Mouse (Mus musculus) midbrain, embryonic 13.5 days (tissue): ENCODE measurements around the gene Mtfmt. TPM values are rescaled to one million over a fixed set of nuclear protein-coding genes. Genes with fewer than 3 reads are reported as not detected.
A peak's percentile ranks its signal among the peaks of the same experiment; 100 is the strongest.

ENCODE experiments used
- ATAC-seq: fragments of 200-750 bp; cut with Nextera tagmentation; 2 replicates; pipeline ENCODE4 v1.8.0; 2017; ENCODE audit warnings: mild to moderate bottlenecking, moderate TSS enrichment, moderate library complexity
- H3K27ac ChIP-seq: fragments of 300-500 bp; sonication (generic); 2 replicates; pipeline ENCODE4 v1.5.1; 2015; ENCODE audit warnings: inconsistent platforms, mild to moderate bottlenecking, moderate library complexity
- H3K27me3 ChIP-seq: fragments of 300-500 bp; sonication (generic); 2 replicates; pipeline ENCODE4 v1.6.1; 2015; ENCODE audit warnings: mild to moderate bottlenecking, inconsistent platforms
- H3K36me3 ChIP-seq: fragments of 300-500 bp; sonication (generic); 2 replicates; pipeline ENCODE4 v1.6.1; 2015; ENCODE audit warnings: mild to moderate bottlenecking, inconsistent platforms
- H3K4me1 ChIP-seq: fragments of 300-500 bp; sonication (generic); replicated peaks from 2 replicates; pipeline ENCODE4 v1.6.1; 2015; ENCODE audit warnings: inconsistent platforms
- H3K4me2 ChIP-seq: fragments of 300-500 bp; sonication (generic); replicated peaks from 2 replicates; pipeline ENCODE4 v1.6.1; 2015; ENCODE audit warnings: moderate library complexity, mild to moderate bottlenecking, inconsistent platforms
- H3K4me3 ChIP-seq: fragments of 300-500 bp; sonication (generic); replicated peaks from 2 replicates; pipeline ENCODE4 v1.5.1; 2015; ENCODE audit warnings: mild to moderate bottlenecking, inconsistent platforms
- H3K9ac ChIP-seq: fragments of 300-500 bp; sonication (generic); replicated peaks from 2 replicates; pipeline ENCODE4 v1.6.1; 2015; ENCODE audit warnings: mild to moderate bottlenecking, inconsistent platforms
- H3K9me3 ChIP-seq: fragments of 300-500 bp; sonication (generic); 2 replicates; pipeline ENCODE4 v1.6.1; 2016; ENCODE audit warnings: mild to moderate bottlenecking, inconsistent platforms
- WGBS: fragments of 180-500 bp; shearing (Covaris S2); methylation state at CpG from one replicate; pipeline ENCODE4 v1.1.7; 2015; 5-methylcytosine and 5-hydroxymethylcytosine counted together
- polyA plus RNA-seq: library from polyadenylated mRNA; unstranded; fragments of >200 nt; fragmentation: Nextera tagmentation; extraction: Ambion mirVana; gene quantifications from 2 replicates; pipeline ENCODE4 v1.2.1, GENCODE M21; 2015

Gene Mtfmt
- polyA plus RNA-seq, 1 experiment from 2014 or later: 24.6 TPM

DNA sequence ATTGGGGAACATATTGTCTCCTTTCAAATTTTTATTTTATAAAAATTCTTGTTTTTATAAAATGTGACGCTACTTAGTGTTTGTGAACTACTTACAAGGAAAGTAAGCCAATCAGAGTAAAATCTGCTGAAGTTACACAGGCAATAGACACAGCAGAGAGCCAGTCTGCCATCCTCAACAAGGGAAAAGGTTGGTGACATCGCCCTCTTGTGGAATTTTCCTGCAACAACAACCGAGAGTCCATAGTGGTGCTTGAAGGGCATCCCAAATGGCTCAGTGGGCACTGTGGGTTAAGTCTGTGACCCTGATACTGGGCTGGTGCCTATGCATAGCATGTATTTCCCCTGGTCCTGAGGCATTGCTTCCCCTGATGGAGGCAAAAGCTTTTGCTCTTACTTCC lies 3.3 kb upstream of the Mtfmt start:
- Histone ChIP-seq H3K9ac (no peak overlapping the region), H3K36me3 (no peaks in the 10 kb centered on the region), H3K4me1 (peaks cover 10% of the 10 kb centered on the region), H3K9me3 (no peaks in the 10 kb centered on the region), H3K4me3 (no peak overlapping the region), H3K27me3 (no peaks in the 10 kb centered on the region), H3K4me2 (no peak overlapping the region), H3K27ac (no peak overlapping the region)
- 3% methylated on average over 3 of the region's 3 CpGs for WGBS
- ATAC-seq: no peak

DNA sequence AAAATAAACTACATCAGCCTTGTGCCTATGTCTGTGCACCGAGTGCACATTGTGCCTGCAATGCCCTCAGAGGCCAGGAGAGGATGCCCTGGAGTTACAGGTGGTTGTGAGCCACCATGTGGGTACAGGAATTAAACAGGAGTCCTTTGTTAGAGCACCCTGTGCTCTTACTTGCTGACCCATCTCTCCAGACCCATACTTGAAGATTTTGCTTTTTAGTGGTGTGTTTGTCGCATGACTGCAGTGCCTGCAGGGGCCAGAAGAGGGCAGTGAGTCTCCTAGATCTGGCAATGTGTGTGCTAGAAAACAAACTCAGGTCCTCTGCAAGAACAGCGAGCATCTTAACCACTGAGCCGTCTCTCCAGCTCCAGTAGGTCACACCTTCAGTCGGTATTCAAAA lies 1.4 kb upstream of the Mtfmt start:
- Histone ChIP-seq H3K27ac (no peak overlapping the region), H3K4me2 (no peak overlapping the region), H3K36me3 (peaks cover 4% of the 10 kb centered on the region; the same call in 1 of the 2 replicates), H3K27me3 (no peaks in the 10 kb centered on the region), H3K9me3 (no peaks in the 10 kb centered on the region), H3K4me3 (no peak overlapping the region), H3K9ac (no peak overlapping the region), H3K4me1 (peaks cover 10% of the 10 kb centered on the region)
- WGBS: 65% methylated on average over 5 of the region's 5 CpGs
- no peak for ATAC-seq

DNA sequence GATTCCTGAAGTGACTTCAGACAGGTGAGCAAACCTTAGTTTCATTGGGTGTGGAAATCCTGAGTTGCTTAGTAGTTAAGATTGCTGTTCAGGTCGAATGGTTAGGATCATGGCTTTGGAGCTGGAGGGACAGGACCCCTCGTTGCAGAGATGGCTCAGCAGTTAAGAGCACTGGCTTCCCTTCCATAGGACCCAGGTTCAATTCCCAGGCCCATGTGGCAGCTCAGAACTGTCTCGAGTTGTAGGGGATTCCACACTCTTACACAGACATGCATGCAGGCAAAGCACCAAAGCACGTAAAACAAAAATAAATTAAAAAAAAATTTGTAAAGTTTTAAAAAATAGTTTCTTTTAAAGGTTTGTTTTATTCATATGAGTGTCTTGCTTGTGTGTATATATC lies 371 bp upstream of the Mtfmt start:
- Histone ChIP-seq H3K9ac (no peak overlapping the region), H3K4me2 (no peak overlapping the region), H3K9me3 (no peaks in the 10 kb centered on the region), H3K4me3 (no peak overlapping the region), H3K27me3 (no peaks in the 10 kb centered on the region), H3K36me3 (peaks cover 10% of the 10 kb centered on the region), H3K4me1 (peaks cover 10% of the 10 kb centered on the region), H3K27ac (no peak overlapping the region)
- ATAC-seq: peak; percentile 43; the same call in 1 of the 2 replicates
- 69% methylated on average over 4 of the region's 4 CpGs for WGBS

DNA sequence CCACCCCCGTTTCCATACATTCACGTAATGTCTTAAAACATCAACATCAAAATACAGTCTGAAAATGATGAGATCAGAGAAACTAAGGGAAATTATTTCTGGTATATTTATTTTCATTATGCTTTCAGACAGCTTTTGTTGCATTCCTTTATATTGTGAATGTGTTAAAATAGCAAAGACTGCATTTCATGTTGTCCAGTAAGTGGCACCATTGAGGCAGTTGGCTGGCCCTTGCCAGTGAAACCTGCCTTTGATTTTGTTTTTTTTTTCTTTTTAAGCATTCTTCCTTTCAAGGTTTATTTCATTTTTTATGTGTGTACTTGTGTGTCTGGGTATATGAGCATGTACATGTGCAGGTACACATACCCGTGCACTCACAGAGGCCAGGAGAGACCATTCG lies 9.1 kb downstream of the Mtfmt start:
- Histone ChIP-seq H3K27ac (no peak overlapping the region), H3K9ac (no peak overlapping the region), H3K4me3 (no peak overlapping the region), H3K36me3 (peaks cover 78% of the 10 kb centered on the region), H3K4me2 (no peak overlapping the region), H3K9me3 (no peaks in the 10 kb centered on the region), H3K27me3 (no peaks in the 10 kb centered on the region), H3K4me1 (no peaks in the 10 kb centered on the region)
- WGBS: 94% methylated on average over 4 of the region's 4 CpGs
- no peak for ATAC-seq

DNA sequence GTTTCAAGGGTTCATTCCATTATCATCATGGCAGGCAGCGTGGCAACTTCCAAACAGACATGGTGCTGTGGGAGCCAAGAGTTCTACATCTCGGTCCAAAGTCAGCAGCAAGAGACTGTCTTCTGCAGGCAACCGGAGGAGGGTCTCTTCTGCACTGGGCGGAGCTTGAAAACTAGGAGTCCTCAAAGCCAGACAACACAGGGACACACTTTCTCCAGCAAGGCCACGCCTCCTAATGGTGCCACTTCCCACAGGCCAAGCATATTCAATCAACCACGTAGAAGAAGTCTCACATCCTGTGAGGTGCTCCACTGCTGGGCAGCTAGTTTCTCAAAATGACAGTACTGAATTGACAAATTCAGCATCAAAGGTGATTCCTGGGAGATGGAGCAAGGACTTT lies 12.4 kb downstream of the Mtfmt start:
- 91% methylated on average over 6 of the region's 6 CpGs for WGBS
- no peak for ATAC-seq
- Histone ChIP-seq H3K9me3 (no peaks in the 10 kb centered on the region), H3K36me3 (peaks cover 84% of the 10 kb centered on the region), H3K4me1 (no peaks in the 10 kb centered on the region), H3K27me3 (no peaks in the 10 kb centered on the region), H3K9ac (no peak overlapping the region), H3K4me2 (no peak overlapping the region), H3K27ac (no peak overlapping the region), H3K4me3 (no peak overlapping the region)

DNA sequence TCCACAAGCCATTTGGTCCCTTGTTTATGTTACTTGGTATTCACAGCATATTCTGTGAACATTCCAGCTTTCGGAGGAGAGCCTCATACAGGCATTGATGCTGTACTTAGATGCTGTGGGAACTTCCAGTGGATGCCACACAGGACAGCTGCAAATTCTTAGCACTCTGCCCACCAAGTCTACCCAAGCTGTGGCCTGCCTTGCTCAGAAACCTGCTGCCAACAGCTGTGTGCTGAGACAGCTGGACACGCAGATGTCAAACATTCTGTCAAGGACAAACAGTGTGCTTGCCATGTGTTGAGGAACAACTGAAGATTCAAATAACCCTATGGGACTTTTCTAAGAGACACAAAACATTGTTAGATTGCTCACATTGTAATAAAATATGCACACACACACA lies 23.4 kb downstream of the Mtfmt start:
- H3K36me3 ChIP-seq: 0 out of 2 replicates have a peak, but pooled peaks cover under 1% of the 10 kb centered on the region
- no peak for ATAC-seq
- H3K9ac ChIP-seq: no peak overlapping the region
- peaks cover 33% of the 10 kb centered on the region for H3K4me1 ChIP-seq
- H3K4me2 ChIP-seq: no peak overlapping the region
- 94% methylated on average over 2 of the region's 2 CpGs for WGBS
- no peak overlapping the region for H3K4me3 ChIP-seq
- no peaks in the 10 kb centered on the region for H3K27me3 ChIP-seq
- H3K27ac ChIP-seq: no peak overlapping the region
- no peaks in the 10 kb centered on the region for H3K9me3 ChIP-seq

DNA sequence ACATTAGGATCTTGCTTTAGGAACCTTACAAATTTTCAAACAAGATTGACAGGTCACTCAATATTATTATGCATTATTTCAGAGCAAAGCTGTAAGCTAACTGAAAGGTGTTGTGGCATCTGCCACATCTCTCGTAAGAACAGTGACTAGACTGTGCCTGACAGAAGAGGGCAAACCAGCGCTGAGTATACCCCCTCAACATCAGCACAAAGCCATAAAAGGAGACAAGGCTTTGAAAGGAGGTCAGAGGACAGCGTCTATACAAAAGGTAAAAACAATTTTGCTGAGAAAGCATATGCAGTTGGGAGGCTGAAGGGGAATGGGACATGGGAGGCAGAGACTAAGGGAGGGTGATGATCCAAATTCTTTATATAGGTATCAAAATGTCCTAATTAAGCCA lies 24.6 kb downstream of the Mtfmt start:
- H3K9ac ChIP-seq: peak overlapping the region; percentile 51
- H3K4me2 ChIP-seq: peak overlapping the region; percentile 69
- peak; percentile 54; the same call in 1 of the 2 replicates for ATAC-seq
- H3K4me1 ChIP-seq: peaks cover 33% of the 10 kb centered on the region
- peak overlapping the region; percentile 72 for H3K4me3 ChIP-seq
- 37% methylated on average over 3 of the region's 3 CpGs for WGBS
- H3K27ac ChIP-seq: peak overlapping the region; percentile 86
- no peaks in the 10 kb centered on the region for H3K27me3 ChIP-seq
- peaks cover 3% of the 10 kb centered on the region for H3K36me3 ChIP-seq
- H3K9me3 ChIP-seq: no peaks in the 10 kb centered on the region

DNA sequence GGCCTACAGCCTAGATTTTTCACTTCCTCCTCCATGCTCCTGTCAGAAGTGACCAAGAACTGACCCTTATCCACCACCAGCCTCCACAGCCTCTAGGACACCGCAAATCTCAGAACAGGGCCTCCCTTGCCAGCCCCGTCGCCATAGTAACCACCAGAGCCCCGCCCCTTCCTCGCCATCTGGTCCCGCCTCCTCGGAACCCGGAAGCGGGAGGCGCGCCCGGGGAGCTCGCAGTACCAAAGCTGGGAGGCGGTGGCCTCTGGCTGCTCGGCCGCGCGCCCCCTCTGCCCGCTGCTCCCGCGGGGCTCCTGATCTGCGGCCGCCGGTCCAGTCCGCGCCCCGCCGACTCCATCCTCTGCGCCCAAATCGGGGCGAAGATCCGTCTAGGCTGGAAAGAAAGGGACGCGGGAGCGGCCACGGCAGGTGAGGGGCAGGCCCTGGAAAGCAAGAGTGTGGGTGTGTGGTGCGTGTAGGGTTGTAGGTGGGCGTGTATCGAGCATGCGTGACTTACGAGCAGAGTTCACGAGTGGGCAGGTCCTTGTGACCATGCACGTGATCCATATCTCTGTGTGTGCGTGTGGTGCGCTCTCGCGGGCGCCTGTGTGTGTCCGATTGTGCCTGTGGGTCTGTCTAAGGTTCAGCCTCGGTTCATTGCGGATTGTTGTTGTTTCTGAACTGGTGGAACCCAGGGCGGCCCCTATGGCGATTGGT lies 25.3 kb downstream of the Mtfmt start, which contains the start of gene Spg21:
Gene Spg21 (plus strand): TSS at position 216 of the 711 bp plus-strand sequence.
- peak within 1 kb of the TSS; percentile 72 for H3K4me3 ChIP-seq
- ATAC-seq: peak; percentile 97
- H3K27ac ChIP-seq: peak within 1 kb of the TSS; percentile 86
- H3K36me3 ChIP-seq: peaks cover 10% of the 10 kb centered on the region
- H3K4me1 ChIP-seq: peaks cover 33% of the 10 kb centered on the region
- no peaks in the 10 kb centered on the region for H3K27me3 ChIP-seq
- H3K9me3 ChIP-seq: no peaks in the 10 kb centered on the region
- 1% methylated on average over 53 of the region's 53 CpGs for WGBS
- H3K4me2 ChIP-seq: peak within 1 kb of the TSS; percentile 69
- peak within 1 kb of the TSS; percentile 82 for H3K9ac ChIP-seq

DNA sequence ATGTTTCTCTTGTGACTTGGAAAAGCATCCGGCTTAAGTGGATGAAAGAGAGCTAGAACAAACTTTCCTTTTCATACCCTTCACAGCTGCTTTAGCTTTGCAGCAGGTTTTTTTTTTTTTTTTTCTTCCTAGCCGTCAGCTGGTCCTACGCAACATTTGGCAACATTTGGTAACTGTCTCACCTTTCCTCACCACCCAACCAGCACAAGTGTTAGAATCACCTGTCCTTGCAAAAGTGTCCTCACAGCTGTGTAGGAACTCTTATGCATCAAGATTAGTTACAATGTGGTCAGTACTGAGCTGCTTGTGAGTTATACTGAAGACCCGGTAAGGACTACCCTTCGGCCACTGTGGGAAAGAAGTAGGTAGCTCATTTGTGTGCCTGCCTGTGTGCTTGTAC lies 27.0 kb downstream of the Mtfmt start:
- Histone ChIP-seq H3K4me3 (no peak overlapping the region), H3K9me3 (no peaks in the 10 kb centered on the region), H3K27me3 (no peaks in the 10 kb centered on the region), H3K27ac (no peak overlapping the region), H3K9ac (0 out of 2 replicates have a peak overlapping the region, but pooled peaks have one; percentile 36), H3K36me3 (peaks cover 23% of the 10 kb centered on the region), H3K4me2 (0 out of 2 replicates have a peak overlapping the region, but pooled peaks have one; percentile 69), H3K4me1 (peaks cover 33% of the 10 kb centered on the region)
- 79% methylated on average over 5 of the region's 5 CpGs for WGBS
- no peak for ATAC-seq

DNA sequence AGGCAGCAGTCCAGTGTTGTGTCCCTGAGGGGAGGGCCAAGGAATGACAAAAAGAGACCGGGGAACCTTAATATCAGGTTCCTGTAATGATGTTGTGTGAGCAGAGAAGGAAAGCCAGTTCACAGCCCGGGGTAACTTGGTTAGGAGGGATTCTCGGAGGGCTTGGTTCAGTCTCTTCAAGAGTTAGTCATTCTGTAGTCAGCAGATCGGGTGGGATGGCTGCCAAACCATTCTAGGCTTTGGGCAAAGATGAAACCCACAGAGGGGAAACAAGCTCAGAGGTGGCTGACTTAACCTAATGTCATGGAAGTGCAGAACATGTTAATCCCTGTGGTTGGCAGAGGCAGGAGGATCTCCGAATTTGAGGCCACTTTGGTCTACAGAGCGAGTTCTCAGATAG lies 28.6 kb downstream of the Mtfmt start:
- no peak overlapping the region for H3K9ac ChIP-seq
- H3K9me3 ChIP-seq: no peaks in the 10 kb centered on the region
- H3K4me3 ChIP-seq: no peak overlapping the region
- H3K36me3 ChIP-seq: peaks cover 31% of the 10 kb centered on the region
- no peaks in the 10 kb centered on the region for H3K27me3 ChIP-seq
- H3K27ac ChIP-seq: no peak overlapping the region
- no peak overlapping the region for H3K4me2 ChIP-seq
- ATAC-seq: no peak
- WGBS: 96% methylated on average over 6 of the region's 6 CpGs
- H3K4me1 ChIP-seq: peaks cover 33% of the 10 kb centered on the region

DNA sequence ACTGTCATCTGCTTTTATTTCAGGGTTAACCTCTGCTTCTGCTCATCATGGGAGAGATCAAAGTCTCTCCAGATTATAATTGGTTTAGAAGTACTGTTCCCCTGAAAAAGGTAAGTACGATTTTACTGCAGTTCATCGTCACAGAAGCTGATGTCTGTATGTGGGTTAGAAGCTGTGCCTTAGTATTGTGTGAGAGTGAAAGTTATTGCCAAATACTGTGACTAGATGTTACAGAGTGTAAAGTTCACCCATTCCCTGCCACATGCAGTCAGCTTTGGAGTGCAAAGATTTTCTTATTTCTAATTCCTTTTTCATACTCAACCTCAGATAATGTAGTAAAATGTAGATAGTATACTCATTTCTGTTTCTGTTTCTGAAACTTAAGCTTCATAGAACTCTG lies 29.7 kb downstream of the Mtfmt start:
- WGBS: 99% methylated on average over 2 of the region's 2 CpGs
- Histone ChIP-seq H3K9ac (no peak overlapping the region), H3K9me3 (no peaks in the 10 kb centered on the region), H3K4me1 (peaks cover 25% of the 10 kb centered on the region), H3K27me3 (no peaks in the 10 kb centered on the region), H3K36me3 (peaks cover 42% of the 10 kb centered on the region), H3K4me2 (no peak overlapping the region), H3K27ac (no peak overlapping the region), H3K4me3 (no peak overlapping the region)
- ATAC-seq: no peak

DNA sequence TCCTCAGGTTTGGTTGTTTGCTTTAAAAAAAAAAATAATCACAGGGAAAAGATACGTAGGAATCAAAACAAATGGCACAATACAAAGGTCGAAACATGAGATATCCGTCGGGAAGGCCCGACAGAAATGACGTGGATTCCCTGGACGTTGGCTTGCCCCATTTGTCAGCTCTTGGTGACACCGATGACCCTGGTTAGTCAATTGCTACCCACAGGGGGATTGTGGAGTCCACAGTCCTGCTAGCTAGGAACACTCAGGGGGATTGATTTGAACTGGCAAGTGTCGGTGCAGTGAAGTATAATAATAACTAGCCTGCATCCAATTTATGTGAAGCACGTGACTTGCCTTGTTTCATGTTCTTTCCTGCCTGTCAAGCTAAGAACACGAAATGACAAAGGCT lies 32.1 kb downstream of the Mtfmt start:
- no peak for ATAC-seq
- no peak overlapping the region for H3K4me2 ChIP-seq
- WGBS: 65% methylated on average over 11 of the region's 11 CpGs
- peaks cover 8% of the 10 kb centered on the region for H3K4me1 ChIP-seq
- H3K4me3 ChIP-seq: no peak overlapping the region
- 0 out of 2 replicates have a peak overlapping the region, but pooled peaks have one; percentile 20 for H3K27ac ChIP-seq
- no peak overlapping the region for H3K9ac ChIP-seq
- peaks cover 59% of the 10 kb centered on the region for H3K36me3 ChIP-seq
- no peaks in the 10 kb centered on the region for H3K9me3 ChIP-seq
- no peaks in the 10 kb centered on the region for H3K27me3 ChIP-seq

DNA sequence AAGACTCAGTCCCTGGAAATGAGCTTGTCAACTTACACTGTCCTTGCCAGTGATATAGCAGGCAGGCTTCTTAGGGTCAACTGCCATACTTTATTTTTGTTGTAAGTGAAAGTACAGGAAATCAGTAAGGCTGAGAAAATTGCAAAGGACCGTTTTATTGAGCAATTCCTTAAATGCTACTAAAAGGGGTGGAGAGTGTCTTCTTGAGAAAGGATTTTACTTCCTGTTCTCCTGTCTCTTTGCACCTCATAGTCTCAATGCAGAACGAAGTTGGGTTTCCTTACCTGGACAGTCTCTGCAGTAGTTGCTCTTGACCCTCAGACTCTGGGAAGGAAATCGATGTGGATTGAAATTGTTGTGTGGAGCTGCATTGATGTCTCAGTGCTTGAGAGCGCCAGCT lies 37.2 kb downstream of the Mtfmt start:
- Histone ChIP-seq H3K4me3 (no peak overlapping the region), H3K27me3 (no peaks in the 10 kb centered on the region), H3K9me3 (no peaks in the 10 kb centered on the region), H3K9ac (no peak overlapping the region), H3K4me2 (no peak overlapping the region), H3K4me1 (no peaks in the 10 kb centered on the region), H3K36me3 (peaks cover 72% of the 10 kb centered on the region), H3K27ac (no peak overlapping the region)
- ATAC-seq: no peak
- WGBS: 93% methylated on average over 4 of the region's 4 CpGs
